Mouse (Mus musculus) liver, postnatal 0 days (tissue): Measurements from ENCODE around the gene Lipe. TPM values are rescaled to one million over a fixed set of nuclear protein-coding genes. Genes with fewer than 3 reads are reported as not detected.

Source experiments
- ATAC-seq: fragments of 200-750 bp; cut with Nextera tagmentation; 2 replicates; pipeline ENCODE4 v1.8.0; 2017; ENCODE audit warnings: mild to moderate bottlenecking, moderate library complexity
- DNase-seq: peaks from one replicate; pipeline ENCODE4 v3.0.0-alpha.2; 2016
- H3K27ac ChIP-seq: fragments of 300-500 bp; sonication (generic); 2 replicates; pipeline ENCODE4 v1.5.1; 2014; ENCODE audit warnings: antibody characterized with exemption, moderate library complexity, mild to moderate bottlenecking, low read depth
- H3K27me3 ChIP-seq: fragments of 300-500 bp; sonication (generic); 2 replicates; pipeline ENCODE4 v1.6.1; 2014; ENCODE audit warnings: low read length, control low read depth, mixed read lengths; ENCODE audit not compliant: insufficient read depth
- H3K36me3 ChIP-seq: fragments of 300-500 bp; sonication (generic); replicated peaks from 2 replicates; pipeline ENCODE4 v1.6.1; 2014; ENCODE audit warnings: mild to moderate bottlenecking, control low read depth, low read length, moderate library complexity, mixed read lengths; ENCODE audit not compliant: insufficient read depth
- H3K4me1 ChIP-seq: fragments of 300-500 bp; sonication (generic); 2 replicates; pipeline ENCODE4 v1.6.1; 2014; ENCODE audit warnings: antibody characterized with exemption, mild to moderate bottlenecking, control low read depth; ENCODE audit not compliant: insufficient read depth
- H3K4me2 ChIP-seq: fragments of 300-500 bp; sonication (generic); 2 replicates; pipeline ENCODE4 v1.6.1; 2014; ENCODE audit warnings: low read depth, mild to moderate bottlenecking, low read length, moderate library complexity, mixed read lengths
- H3K4me3 ChIP-seq: fragments of 300-500 bp; sonication (generic); 2 replicates; pipeline ENCODE4 v1.5.1; 2014; ENCODE audit warnings: low read depth, low read length
- H3K9ac ChIP-seq: fragments of 300-500 bp; sonication (generic); replicated peaks from 2 replicates; pipeline ENCODE4 v1.6.1; 2014; ENCODE audit warnings: mild to moderate bottlenecking, moderate library complexity
- H3K9me3 ChIP-seq: fragments of 300-500 bp; sonication (generic); 2 replicates; pipeline ENCODE4 v1.6.1; 2016; ENCODE audit warnings: mild to moderate bottlenecking, control low read depth, low read length, mixed read lengths
- CTCF ChIP-seq: sonication (generic); IDR thresholded peaks from 2 replicates; pipeline ENCODE4 v1.5.1; 2016; ENCODE audit warnings: antibody characterized with exemption, low read depth
- EP300 ChIP-seq: IDR thresholded peaks from 2 replicates; pipeline ENCODE4 v1.6.1; 2016; ENCODE audit warnings: antibody characterized with exemption, low read depth, mild to moderate bottlenecking
- WGBS: fragments of 180-500 bp; shearing (Covaris S2); extraction: QIAGEN DNeasy Blood & Tissue Kit; methylation state at CpG from one replicate; pipeline ENCODE4 v1.1.7; 2014; ENCODE audit not compliant: insufficient replicate concordance; 5-methylcytosine and 5-hydroxymethylcytosine counted together
- polyA plus RNA-seq: library from polyadenylated mRNA; unstranded; fragments of >200 nt; fragmentation: Nextera tagmentation; extraction: Ambion mirVana; gene quantifications from 2 replicates; pipeline ENCODE4 v1.2.1, GENCODE M21; 2015

The Lipe gene
- polyA plus RNA-seq, 1 experiment from 2014 or later: 5.5 TPM

GRCm38 (mm10) chr7:25339329-25339728, 59.2 kb downstream of the Lipe start:
- H3K9me3 ChIP-seq: no peaks in the 10 kb centered on the region
- no peaks in the 10 kb centered on the region for H3K4me1 ChIP-seq
- no peak overlapping the region for H3K4me2 ChIP-seq
- H3K27me3 ChIP-seq: no peaks in the 10 kb centered on the region
- H3K36me3 ChIP-seq: no peaks in the 10 kb centered on the region
- ATAC-seq: no peak
- DNase-seq: no peak
- H3K27ac ChIP-seq: no peak overlapping the region
- 85% methylated on average over 9 of the region's 9 CpGs for WGBS
- TF ChIP-seq EP300 (no peak), CTCF (no peak)
- no peak overlapping the region for H3K9ac ChIP-seq
- H3K4me3 ChIP-seq: no peak overlapping the region

- DNase-seq (no peak), ATAC-seq (no peak)
- whole genome bisulfite sequencing: 77% methylated on average over 12 of the region's 12 CpGs
- no peaks in the 10 kb centered on the region for H3K27me3 ChIP-seq
- H3K9me3 ChIP-seq: no peaks in the 10 kb centered on the region
- H3K4me3 ChIP-seq: no peak overlapping the region
- H3K4me1 ChIP-seq: peaks cover 4% of the 10 kb centered on the region; the same call in 1 of the 2 replicates
- H3K9ac ChIP-seq: no peak overlapping the region
- H3K27ac ChIP-seq: no peak overlapping the region
- no peak for TF ChIP-seq CTCF
- no peak for TF ChIP-seq EP300
- H3K36me3 ChIP-seq: no peaks in the 10 kb centered on the region
- no peak overlapping the region for H3K4me2 ChIP-seq
These were observed 64.0 kb downstream of the Lipe start for GRCm38 (mm10) chr7:25334472-25334871.

GRCm38 (mm10) chr7:25333596-25334307, 64.8 kb downstream of the Lipe start:
- peaks cover 4% of the 10 kb centered on the region; the same call in 1 of the 2 replicates for H3K4me1 ChIP-seq
- ATAC-seq (peak; percentile 62), DNase-seq (peak; percentile 85)
- H3K27me3 ChIP-seq: no peaks in the 10 kb centered on the region
- H3K9ac ChIP-seq: no peak overlapping the region
- no peak overlapping the region for H3K27ac ChIP-seq
- no peak overlapping the region for H3K4me3 ChIP-seq
- 40% methylated on average over 16 of the region's 16 CpGs for WGBS
- TF ChIP-seq CTCF: peak; percentile 94
- no peak for TF ChIP-seq EP300
- no peaks in the 10 kb centered on the region for H3K36me3 ChIP-seq
- no peaks in the 10 kb centered on the region for H3K9me3 ChIP-seq
- H3K4me2 ChIP-seq: no peak overlapping the region

Other genes with a start within 250 kb of the Lipe start
- 2.0 and 2.9 TPM in 2 replicates for gene Pou2f2, start 219.0 kb downstream of the Lipe start, polyA plus RNA-seq
- gene Dedd2, start 178.1 kb downstream of the Lipe start, polyA plus RNA-seq: 19.2 and 21.1 TPM in 2 replicates
- 1.0 and 1.2 TPM in 2 replicates for gene Zfp526, start 177.3 kb downstream of the Lipe start, polyA plus RNA-seq
- gene Gsk3a, start 160.9 kb downstream of the Lipe start, polyA plus RNA-seq: 4.3 and 5.1 TPM in 2 replicates
- 4.6 and 5.2 TPM in 2 replicates for gene Erf, start 147.9 kb downstream of the Lipe start, polyA plus RNA-seq
- gene Cic, start 131.0 kb downstream of the Lipe start, polyA plus RNA-seq: 8.9 and 9.7 TPM in 2 replicates
- 23.4 and 25.4 TPM in 2 replicates for gene Pafah1b3, start 100.7 kb downstream of the Lipe start, polyA plus RNA-seq
- gene Prr19, start 97.3 kb downstream of the Lipe start, polyA plus RNA-seq: not detected in 2 replicates
- gene Tmem145, start 92.6 kb downstream of the Lipe start, polyA plus RNA-seq: not detected in 2 replicates
- gene Megf8, start 81.5 kb downstream of the Lipe start, polyA plus RNA-seq: 0.58 and 0.81 TPM in 2 replicates
- not detected in 2 replicates for gene Cnfn, start 29.0 kb downstream of the Lipe start, polyA plus RNA-seq
- not detected in 2 replicates for gene Cxcl17, start 14.2 kb upstream of the Lipe start, polyA plus RNA-seq
- gene Ceacam1, start 78.9 kb upstream of the Lipe start, polyA plus RNA-seq: 24.3 and 27.3 TPM in 2 replicates
- gene Ceacam2, start 141.1 kb upstream of the Lipe start, polyA plus RNA-seq: 0.08 TPM in 1 of 2 replicates, not detected in the other
- 0.20 TPM in 1 of 2 replicates, not detected in the other for gene Erich4, start 217.2 kb upstream of the Lipe start, polyA plus RNA-seq
- gene Dmac2, start 220.7 kb upstream of the Lipe start, polyA plus RNA-seq: 12.2 and 13.7 TPM in 2 replicates
- gene B3gnt8, start 227.9 kb upstream of the Lipe start, polyA plus RNA-seq: 3.7 and 4.1 TPM in 2 replicates